Mouse (Mus musculus): Measurements from ENCODE around the gene Ptpdc1.

DNA sequence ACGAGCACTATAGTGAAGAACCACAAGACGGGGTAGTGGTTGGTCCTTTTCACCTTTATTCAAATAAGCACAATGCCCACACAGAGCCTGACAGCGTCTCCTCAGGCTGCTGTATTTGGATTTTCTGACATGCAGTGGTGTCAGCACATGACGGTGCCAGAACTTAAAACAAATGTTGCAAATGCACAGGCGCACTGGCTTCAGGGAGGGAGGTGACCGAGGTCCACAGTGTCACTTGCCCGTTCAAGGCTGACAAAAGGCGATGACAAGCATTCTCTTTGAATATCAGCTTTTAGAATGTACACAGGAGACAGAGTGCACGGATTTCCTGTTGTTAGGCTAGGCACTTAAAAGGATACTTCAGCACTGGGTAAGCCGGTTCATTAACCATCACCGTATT lies 47.6 kb downstream of the Ptpdc1 start:
- no peak for TF ChIP-seq USF1 (IDR thresholded peaks at IDR 0.05; ENCODE audit: low read depth)
- no peak for TF ChIP-seq CTCF (IDR thresholded peaks at IDR 0.05; ENCODE audit: control insufficient read depth, insufficient read depth, insufficient read length)
- TF ChIP-seq MAX (IDR thresholded peaks at IDR 0.05), result no peak
- no peak for TF ChIP-seq MYOG (IDR thresholded peaks at IDR 0.05; ENCODE audit: control insufficient read depth, extremely low read depth, insufficient read length)
- TF ChIP-seq MYOD1 (IDR thresholded peaks at IDR 0.05; ENCODE audit: control insufficient read depth, insufficient read length, low read depth), result no peak
- no peak for TF ChIP-seq FOSL1 (IDR thresholded peaks at IDR 0.05; ENCODE audit: insufficient read depth, low read length, poor library complexity, severe bottlenecking)

All from C2C12 (cell line).